Mouse (Mus musculus) layer of hippocampus, postnatal 14 days (tissue): ENCODE measurements at regions not wholly inside any gene's neighbourhood (a gene's known extent, or its start where the extent isn't known, plus 50 kb on each side); places are given as distances from the start of the nearest gene placed in this dataset.

Experiments
- DNase-seq, 2 experiments: peaks; one replicate each; pipeline ENCODE4 v3.0.0; 2021 to 2022; ENCODE audit warnings: low spot score in 2 of 2, mixed read lengths in 1 of 2

- no peak for DNase-seq
Measured at GRCm38 (mm10) chr6:18674584-18675250, 160.1 kb upstream of the Cttnbp2 start.

GRCm38 (mm10) chr6:18677131-18677530 is 162.5 kb upstream of the Cttnbp2 start:
- no peak for DNase-seq

DNA sequence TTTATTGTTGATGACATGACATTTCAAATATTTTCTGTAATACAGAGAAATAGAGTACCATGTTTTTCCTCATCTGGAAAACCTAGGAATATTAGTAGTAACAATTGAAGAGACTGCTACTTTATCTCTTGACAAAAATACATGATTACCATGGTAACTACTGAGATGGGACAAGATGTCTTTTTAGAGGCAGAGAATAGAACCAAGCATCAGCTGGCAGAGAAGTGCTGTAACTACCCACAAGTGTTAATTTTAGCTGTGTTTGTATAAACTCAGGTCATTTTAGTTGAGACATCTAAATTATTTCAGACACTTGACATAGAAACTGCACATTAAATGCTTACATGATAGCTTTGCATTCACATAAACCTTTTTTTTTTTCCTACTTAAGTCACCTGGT is 166.1 kb upstream of the Cttnbp2 start:
- DNase-seq, result peak in 1 of 2 experiments; percentile 52

- peak; percentile 47 to 76 for DNase-seq
Measured at GRCm38 (mm10) chr6:18682043-18682442, 166.3 kb upstream of the Lsm8 start.

DNA sequence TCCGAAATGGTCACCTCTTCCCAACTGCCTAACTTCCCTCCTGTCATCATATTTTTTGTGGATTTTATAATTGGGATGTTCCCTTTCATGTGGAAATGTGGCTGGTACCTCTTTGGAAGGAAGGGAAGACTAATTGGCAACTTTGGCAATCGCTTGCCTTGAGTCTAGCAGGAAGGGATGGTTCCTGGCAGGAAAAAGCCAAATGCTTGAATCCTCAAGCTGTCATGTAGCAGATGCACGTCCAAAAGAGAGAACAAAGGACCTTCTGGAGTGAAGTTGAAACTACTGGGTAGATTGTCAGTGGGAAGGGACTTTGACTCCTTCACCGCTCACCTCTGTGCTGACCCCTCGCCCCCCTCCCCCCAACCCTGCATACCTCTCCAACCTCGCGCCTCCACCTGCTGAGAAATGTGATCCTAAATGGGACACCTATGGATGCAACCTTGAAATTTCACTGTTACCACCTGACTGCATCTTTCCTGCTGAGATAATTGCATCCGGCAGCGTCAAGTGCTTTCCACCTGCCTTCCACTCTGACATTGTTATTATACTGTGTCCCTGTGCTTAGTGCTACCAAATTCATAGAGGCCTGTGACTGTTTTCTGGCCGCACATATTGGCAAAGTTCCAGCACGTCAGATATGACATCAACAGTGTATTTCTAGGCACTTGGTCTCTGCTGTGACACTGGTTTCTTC is 159.6 kb upstream of the Lsm8 start:
- peak; percentile 32 to 82 for DNase-seq

DNA sequence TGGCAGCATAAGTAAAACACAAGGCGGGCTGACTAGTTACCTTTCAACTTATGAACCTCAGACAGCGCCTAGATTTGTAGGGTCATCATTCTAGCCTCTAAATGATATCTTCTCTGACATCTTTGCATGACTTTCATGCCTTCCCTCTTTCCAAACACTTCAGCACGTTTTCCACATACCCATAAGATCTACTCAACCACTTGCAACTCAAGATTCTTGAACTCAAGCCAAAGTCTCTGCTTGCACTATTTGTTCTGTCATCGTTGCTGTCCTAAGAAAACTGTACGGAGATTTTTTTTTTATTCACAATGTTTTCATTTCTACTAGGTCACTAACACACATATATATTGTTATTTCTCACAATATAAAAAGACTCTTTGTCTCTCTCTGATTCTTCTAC is 150.8 kb upstream of the Lsm8 start:
- no peak for DNase-seq

GRCm38 (mm10) chr6:18698989-18699728 is 149.2 kb upstream of the Lsm8 start:
- no peak for DNase-seq

DNA sequence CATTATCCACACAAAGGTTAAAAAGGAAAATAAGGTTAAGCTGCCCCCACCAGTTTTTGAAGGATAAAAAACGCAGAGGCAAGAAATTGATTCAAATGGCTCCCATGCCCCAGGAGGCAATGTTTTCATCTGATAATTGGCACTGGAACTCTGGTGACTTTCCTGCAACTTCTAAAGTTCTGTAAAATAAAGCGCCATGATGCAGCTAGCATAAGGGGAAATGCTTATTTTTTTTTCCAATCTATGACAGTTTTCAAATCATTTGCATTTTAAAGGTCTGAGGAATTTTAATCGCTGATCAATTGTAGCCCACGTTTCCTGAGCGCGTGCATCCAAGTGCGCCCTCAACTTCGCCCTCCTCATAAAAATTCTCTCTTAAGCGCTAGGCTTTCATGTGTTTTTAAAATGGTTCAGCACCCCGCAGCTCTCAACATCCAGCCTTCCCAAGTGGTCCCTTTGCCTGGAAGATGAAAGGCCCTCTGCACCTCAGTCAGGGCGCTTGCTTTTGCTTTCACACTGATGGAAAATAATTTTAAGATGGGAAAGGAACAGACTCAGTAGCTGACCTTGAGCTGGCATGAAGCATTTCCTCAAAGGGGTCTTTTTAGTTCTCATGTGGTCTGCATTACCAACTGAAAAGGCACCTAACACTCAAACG is 148.5 kb upstream of the Lsm8 start:
- DNase-seq, result peak in 1 of 2 experiments; percentile 25

GRCm38 (mm10) chr6:18710763-18711162 is 137.6 kb upstream of the Lsm8 start:
- DNase-seq, result peak in 1 of 2 experiments; percentile 10

GRCm38 (mm10) chr6:18748859-18749258 is 99.5 kb upstream of the Lsm8 start:
- peak in 1 of 2 experiments; percentile 49 for DNase-seq

- peak in 1 of 2 experiments; percentile 26 for DNase-seq
Measured at GRCm38 (mm10) chr6:18764536-18764935, 83.8 kb upstream of the Lsm8 start.

- no peak for DNase-seq
Measured at GRCm38 (mm10) chr6:18795390-18795789, 53.0 kb upstream of the Lsm8 start.

DNA sequence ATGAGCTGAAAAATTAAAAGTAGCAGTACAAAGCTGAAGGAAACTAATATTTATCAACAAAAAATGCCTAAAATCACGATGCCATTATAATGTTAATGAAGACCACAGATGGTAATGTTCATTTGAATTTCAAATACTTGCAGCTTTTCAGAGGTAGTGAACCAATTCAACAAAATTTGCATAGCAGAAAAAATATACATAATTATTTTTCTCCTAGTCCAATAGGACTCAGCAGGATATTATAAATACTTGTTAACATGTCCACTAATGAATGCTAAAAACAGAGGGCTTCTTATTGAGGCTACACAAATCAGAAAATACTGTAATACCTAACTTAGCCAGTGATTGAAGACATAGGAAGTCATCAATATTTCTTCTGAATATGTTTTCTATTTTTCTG is 52.5 kb upstream of the Lsm8 start:
- DNase-seq, result no peak

GRCm38 (mm10) chr6:18796540-18796939 is 51.8 kb upstream of the Lsm8 start:
- DNase-seq, result no peak
